Mouse (Mus musculus): ENCODE results near the gene Olfr287. TPM values are rescaled to one million over a fixed set of nuclear protein-coding genes. Genes with fewer than 3 reads are reported as not detected.

The Olfr287 gene
- polyA plus RNA-seq, 1 experiment from 2014 or later, result not detected

DNA sequence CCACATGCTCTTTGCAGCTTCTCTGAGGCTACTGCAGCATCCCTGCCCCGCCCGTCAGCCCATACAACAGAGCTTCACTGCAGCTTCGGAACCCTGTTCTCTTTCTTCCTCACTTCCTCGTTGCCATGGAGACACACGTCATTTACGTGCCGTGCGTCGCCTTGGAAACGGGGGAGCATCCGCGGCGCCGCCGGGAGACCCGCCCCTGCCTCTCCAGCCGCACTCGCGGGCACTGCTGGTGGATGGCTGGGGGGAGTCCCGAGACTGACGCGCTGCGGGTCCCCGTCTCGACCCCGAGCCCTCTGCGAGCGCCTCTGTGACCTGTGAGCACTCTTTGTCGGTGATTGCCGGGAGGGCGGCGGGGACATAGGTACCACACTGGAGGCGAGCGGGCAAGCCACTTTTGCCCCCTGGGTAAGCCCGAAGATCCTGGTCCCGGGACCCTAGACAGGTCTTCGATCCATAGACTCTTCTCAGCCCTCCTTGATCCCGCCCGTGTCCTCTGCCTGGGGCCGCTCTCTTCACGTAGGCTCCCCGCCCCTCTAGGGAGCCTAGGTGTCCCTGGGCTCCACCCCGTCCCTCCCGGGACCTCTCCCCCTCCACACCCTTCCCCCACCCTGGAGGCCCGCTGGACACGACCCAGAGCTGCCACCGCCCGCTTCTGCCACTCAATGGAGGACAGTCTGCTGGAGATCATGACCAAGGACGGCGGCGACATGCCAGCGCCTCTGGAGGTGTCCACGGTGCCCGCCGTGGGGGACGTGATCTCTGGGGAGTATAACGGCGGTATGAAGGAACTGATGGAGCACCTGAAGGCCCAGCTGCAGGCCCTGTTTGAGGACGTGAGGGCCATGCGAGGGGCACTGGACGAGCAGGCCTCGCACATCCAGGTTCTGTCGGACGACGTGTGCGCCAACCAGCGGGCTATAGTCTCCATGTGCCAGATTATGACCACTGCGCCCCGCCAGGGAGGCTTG lies 52.9 kb downstream of the Olfr287 start:
- Histone ChIP-seq H3K27ac (no peak overlapping the region), H3K4me3 (peak overlapping the region; percentile 56), H3K27me3 (peaks cover 78% of the 10 kb centered on the region), H3K36me3 (no peaks in the 10 kb centered on the region), H3K4me2 (peak overlapping the region; percentile 92), H3K4me1 (replicated peaks) (peaks cover 22% of the 10 kb centered on the region), H3K9me3 (replicated peaks) (no peaks in the 10 kb centered on the region), H3K9ac (peak overlapping the region; percentile 43)
- peak; percentile 65 for ATAC-seq (replicated peaks; ENCODE audit: insufficient number of reproducible peaks, insufficient read depth, low FRiP score, low read depth)
- 2% methylated on average over 69 of the region's 69 CpGs for WGBS

DNA sequence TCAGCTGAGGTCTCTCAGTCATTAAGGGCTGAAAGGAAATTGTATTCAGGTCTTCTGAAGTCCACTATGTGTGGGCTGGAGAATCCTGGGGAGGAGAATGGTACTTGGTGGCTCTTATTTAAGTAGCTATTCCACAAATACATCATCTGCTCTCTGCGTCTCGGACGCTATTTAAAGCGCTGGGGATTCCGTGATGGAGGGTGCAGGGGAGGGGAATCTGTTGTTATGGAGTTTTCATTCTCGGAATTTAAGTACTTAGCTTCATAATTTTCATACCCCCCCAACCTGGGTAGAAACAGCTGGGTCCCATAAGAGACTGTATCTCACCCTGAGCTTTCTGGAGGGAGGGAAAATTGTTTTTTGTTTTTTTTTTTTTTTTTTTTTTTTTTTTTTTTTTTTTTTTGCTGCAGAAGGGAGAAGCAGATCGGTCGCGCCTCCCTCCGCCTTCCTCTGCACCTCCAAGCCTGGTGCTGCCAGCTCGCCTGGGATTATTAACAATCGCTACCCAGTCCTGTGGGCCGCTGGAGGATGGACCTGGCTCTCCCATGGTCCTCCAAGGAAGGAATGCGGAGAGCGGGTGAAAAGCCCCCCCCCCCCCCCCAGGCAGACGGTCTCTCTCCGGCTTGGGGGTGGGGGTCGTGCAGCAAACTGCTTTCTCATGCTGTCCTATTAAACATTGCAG lies 53.8 kb downstream of the Olfr287 start, which contains the start of gene Ccdc184:
Gene Ccdc184, plus strand, starts transcription at position 196 of the 682 bp plus-strand sequence.
- Histone ChIP-seq H3K9ac (peak within 1 kb of the TSS; percentile 43), H3K27me3 (peaks cover 70% of the 10 kb centered on the region), H3K4me2 (peak within 1 kb of the TSS; percentile 92), H3K4me1 (replicated peaks) (peaks cover 22% of the 10 kb centered on the region), H3K36me3 (no peaks in the 10 kb centered on the region), H3K9me3 (replicated peaks) (no peaks in the 10 kb centered on the region), H3K27ac (no peak within 1 kb of the TSS), H3K4me3 (peak within 1 kb of the TSS; percentile 56)
- WGBS, result 2% methylated on average over 18 of the region's 18 CpGs
- no peak; the same call in 1 of the 2 replicates for ATAC-seq (replicated peaks; ENCODE audit: insufficient number of reproducible peaks, insufficient read depth, low FRiP score, low read depth)

- Histone ChIP-seq H3K36me3 (no peaks in the 10 kb centered on the region), H3K4me3 (no peak within 1 kb of the TSS), H3K4me2 (no peak within 1 kb of the TSS), H3K9me3 (replicated peaks) (no peaks in the 10 kb centered on the region), H3K4me1 (replicated peaks) (peaks cover 22% of the 10 kb centered on the region), H3K9ac (no peak within 1 kb of the TSS), H3K27ac (no peak within 1 kb of the TSS), H3K27me3 (peaks cover 54% of the 10 kb centered on the region)
- WGBS, result 76% methylated on average over 5 of the region's 5 CpGs
- ATAC-seq (replicated peaks; ENCODE audit: insufficient number of reproducible peaks, insufficient read depth, low FRiP score, low read depth), result no peak
Observed at GRCm38 (mm10) chr15:98165525-98165924, 55.3 kb downstream of the Olfr287 start, which contains the start of gene Asb8. TSS of gene Asb8 (minus strand) at chr15:98165625.

DNA sequence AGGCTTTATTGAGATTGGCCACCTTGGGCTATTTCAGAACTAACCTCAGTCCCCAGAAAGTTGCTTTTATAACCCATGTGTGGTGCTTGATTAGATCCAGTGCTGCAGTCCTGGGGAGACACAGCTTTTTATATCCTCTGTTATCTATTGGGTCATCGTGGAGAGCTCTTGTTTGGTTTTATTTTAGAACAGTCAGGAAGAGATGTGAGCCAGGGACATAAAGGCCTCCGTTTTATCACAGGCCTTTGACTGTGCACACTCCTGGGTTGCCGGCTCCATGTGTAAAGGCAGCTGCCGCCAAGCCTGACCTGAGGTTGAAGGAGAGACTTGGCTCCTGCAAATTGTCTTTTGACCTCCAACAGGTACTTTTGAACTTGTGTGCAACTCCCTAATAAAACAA lies 58.3 kb downstream of the Olfr287 start:
- Histone ChIP-seq H3K4me3 (no peak overlapping the region), H3K4me2 (no peak overlapping the region), H3K27me3 (peaks cover 24% of the 10 kb centered on the region), H3K9ac (no peak overlapping the region), H3K4me1 (replicated peaks) (peaks cover 11% of the 10 kb centered on the region), H3K36me3 (no peaks in the 10 kb centered on the region), H3K9me3 (replicated peaks) (no peaks in the 10 kb centered on the region), H3K27ac (peak overlapping the region; percentile 49)
- WGBS, result 35% methylated on average over 4 of the region's 4 CpGs
- no peak for ATAC-seq (replicated peaks; ENCODE audit: insufficient number of reproducible peaks, insufficient read depth, low FRiP score, low read depth)

DNA sequence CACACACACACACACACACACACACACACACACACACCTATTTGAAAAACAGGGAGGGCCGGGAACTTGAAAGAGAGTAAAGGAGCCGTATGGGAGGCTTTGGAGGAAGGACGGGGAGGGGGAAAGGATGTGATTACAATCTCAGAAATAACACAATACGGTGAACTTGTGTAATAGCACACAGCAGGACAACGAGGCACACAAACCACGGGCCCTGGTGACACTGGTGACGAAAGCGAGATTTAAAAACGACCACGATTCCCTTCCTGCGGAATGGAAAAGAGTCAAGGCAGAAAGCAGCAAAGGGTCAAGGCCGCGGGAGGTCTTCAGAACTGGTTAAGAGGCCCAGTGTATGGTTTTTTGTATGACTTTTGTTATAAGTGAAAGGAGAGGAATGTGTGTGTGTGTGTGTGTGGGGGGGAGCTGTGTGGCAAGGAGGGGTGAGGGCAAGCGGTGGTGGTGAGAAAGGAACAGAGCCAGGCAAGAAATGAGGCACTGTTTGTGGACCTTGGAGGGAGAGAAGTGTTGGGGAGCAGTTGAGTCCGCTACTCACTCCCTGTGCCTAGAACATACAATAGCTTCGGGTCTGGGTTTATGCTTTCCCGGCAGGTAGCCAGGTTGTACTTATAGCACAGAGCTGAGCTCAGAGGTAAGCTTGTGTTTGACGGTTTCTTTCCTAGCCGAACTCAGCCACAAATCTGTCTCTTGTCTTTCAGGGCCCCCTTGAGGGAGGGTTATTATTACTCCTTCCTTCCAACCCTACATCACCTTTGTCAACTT lies 59.6 kb downstream of the Olfr287 start:
- Histone ChIP-seq H3K4me2 (no peak overlapping the region), H3K4me3 (no peak overlapping the region), H3K27ac (no peak overlapping the region), H3K36me3 (no peaks in the 10 kb centered on the region), H3K4me1 (replicated peaks) (no peaks in the 10 kb centered on the region; the same call in 1 of the 2 replicates), H3K27me3 (peaks cover 13% of the 10 kb centered on the region), H3K9me3 (replicated peaks) (no peaks in the 10 kb centered on the region), H3K9ac (no peak overlapping the region)
- ATAC-seq (replicated peaks; ENCODE audit: insufficient number of reproducible peaks, insufficient read depth, low FRiP score, low read depth), result no peak
- 74% methylated on average over 19 of the region's 19 CpGs for WGBS

- no peak overlapping the region for H3K4me2 ChIP-seq
- 22% methylated on average over 1 of the region's 1 CpGs for WGBS
Observed at GRCm38 (mm10) chr15:98157253-98157652, 63.6 kb downstream of the Olfr287 start.

More at GRCm38 (mm10) chr15:98157253-98157652, 63.6 kb downstream of the Olfr287 start:
- Histone ChIP-seq H3K9ac (no peak overlapping the region), H3K9me3 (replicated peaks) (no peaks in the 10 kb centered on the region), H3K27me3 (no peaks in the 10 kb centered on the region), H3K4me3 (no peak overlapping the region), H3K27ac (no peak overlapping the region), H3K4me1 (replicated peaks) (no peaks in the 10 kb centered on the region), H3K36me3 (no peaks in the 10 kb centered on the region)
- no peak for ATAC-seq (replicated peaks; ENCODE audit: insufficient number of reproducible peaks, insufficient read depth, low FRiP score, low read depth)

Other genes with a start within 250 kb of the Olfr287 start
- 8.3 and 35.1 TPM in 2 replicates for gene Col2a1, start 216.4 kb downstream of the Olfr287 start, polyA plus RNA-seq (2015; fragmentation: Nextera tagmentation; extraction: Ambion mirVana)
- 119 and 127 TPM in 2 replicates for gene Pfkm, start 128.5 kb downstream of the Olfr287 start, polyA plus RNA-seq (2015; fragmentation: Nextera tagmentation; extraction: Ambion mirVana)
- 16.7 and 19.0 TPM in 2 replicates for gene Senp1, start 127.3 kb downstream of the Olfr287 start, polyA plus RNA-seq (2015; fragmentation: Nextera tagmentation; extraction: Ambion mirVana)
- 77.6 and 78.1 TPM in 2 replicates for gene Asb8, start 55.4 kb downstream of the Olfr287 start, polyA plus RNA-seq (2015; fragmentation: Nextera tagmentation; extraction: Ambion mirVana)
- 1.6 and 1.7 TPM in 2 replicates for gene Ccdc184, start 53.9 kb downstream of the Olfr287 start, polyA plus RNA-seq (2015; fragmentation: Nextera tagmentation; extraction: Ambion mirVana)
- gene Olfr288, start 25.5 kb downstream of the Olfr287 start, polyA plus RNA-seq (2015; fragmentation: Nextera tagmentation; extraction: Ambion mirVana), result not detected in 2 replicates
- gene Gm44579, start 79 bp downstream of the Olfr287 start, polyA plus RNA-seq (2015; fragmentation: Nextera tagmentation; extraction: Ambion mirVana), result not detected in 2 replicates
- gene Olfr286, start 13.4 kb upstream of the Olfr287 start, polyA plus RNA-seq (2015; fragmentation: Nextera tagmentation; extraction: Ambion mirVana), result not detected in 2 replicates
- not detected in 2 replicates for gene H1fnt, start 36.2 kb upstream of the Olfr287 start, polyA plus RNA-seq (2015; fragmentation: Nextera tagmentation; extraction: Ambion mirVana)
- 1.1 and 1.8 TPM in 2 replicates for gene Zfp641, start 75.1 kb upstream of the Olfr287 start, polyA plus RNA-seq (2015; fragmentation: Nextera tagmentation; extraction: Ambion mirVana)
- not detected in 2 replicates for gene Olfr285, start 96.3 kb upstream of the Olfr287 start, polyA plus RNA-seq (2015; fragmentation: Nextera tagmentation; extraction: Ambion mirVana)
- gene Olfr284, start 119.9 kb upstream of the Olfr287 start, polyA plus RNA-seq (2015; fragmentation: Nextera tagmentation; extraction: Ambion mirVana), result not detected in 2 replicates
- not detected in 2 replicates for gene Olfr283, start 159.9 kb upstream of the Olfr287 start, polyA plus RNA-seq (2015; fragmentation: Nextera tagmentation; extraction: Ambion mirVana)
- not detected in 2 replicates for gene Olfr282, start 210.2 kb upstream of the Olfr287 start, polyA plus RNA-seq (2015; fragmentation: Nextera tagmentation; extraction: Ambion mirVana)
- not detected in 2 replicates for gene Olfr281, start 231.5 kb upstream of the Olfr287 start, polyA plus RNA-seq (2015; fragmentation: Nextera tagmentation; extraction: Ambion mirVana)
- not detected in 2 replicates for gene OR5BS1P, start 248.8 kb upstream of the Olfr287 start, polyA plus RNA-seq (2015; fragmentation: Nextera tagmentation; extraction: Ambion mirVana)